ENCODE assay signal across 7 mouse cellular contexts in the genomic region with DNA sequence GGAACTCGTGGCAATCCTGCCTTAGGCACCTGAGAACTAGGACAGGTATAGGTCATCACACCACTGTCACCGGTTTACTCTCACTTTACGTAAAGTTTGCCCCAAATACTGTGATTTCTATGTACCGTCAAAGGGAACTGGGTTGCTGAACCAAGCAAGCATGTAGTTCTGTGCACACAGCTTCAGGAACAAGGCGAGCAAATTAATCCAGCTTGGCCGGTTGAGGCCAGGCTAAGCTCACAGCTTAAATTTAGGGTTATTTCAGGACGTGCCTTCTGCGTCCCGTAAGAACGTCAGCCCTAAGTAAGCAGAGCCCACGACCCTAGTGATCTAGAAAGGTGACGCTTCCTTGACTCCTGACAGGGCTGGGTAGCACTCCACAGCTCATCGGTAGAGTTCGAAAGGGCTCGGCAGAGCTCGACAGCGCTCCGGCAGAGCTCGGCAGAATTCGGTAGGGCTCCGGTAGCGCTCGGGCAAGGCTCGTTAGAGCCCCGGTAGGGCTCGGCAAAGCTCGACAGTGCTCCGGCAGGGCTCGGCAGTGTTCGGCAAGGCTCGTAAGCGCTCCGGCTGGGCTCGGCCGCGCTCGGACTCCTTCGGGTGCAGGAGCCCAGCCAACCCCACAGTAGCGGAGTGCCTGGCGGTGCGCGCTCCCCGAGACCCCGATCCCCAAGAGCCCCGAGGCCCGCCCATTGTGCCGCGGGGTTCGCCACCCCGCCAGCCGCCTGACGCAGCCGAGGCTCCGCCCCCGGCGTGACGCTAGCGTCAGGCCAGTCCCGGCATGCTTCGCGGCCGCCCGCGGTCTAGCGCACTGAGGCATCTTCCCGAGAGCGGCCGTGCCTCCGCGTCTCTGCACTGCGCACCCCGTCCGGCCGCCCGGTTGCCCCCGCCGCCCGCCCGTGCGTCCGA. TPM values are rescaled to one million over a fixed set of nuclear protein-coding genes. Genes with fewer than 3 reads are reported as not detected.
DNase-seq lines count a peak whose midpoint lies in the region; ATAC-seq lines count a peak whose summit lies in the region.

A gene (plus strand): TSS at position 770 of the 906 bp plus-strand sequence.

- H3K27ac ChIP-seq in embryonic facial prominence, embryonic 11.5 days (replicated peaks; ENCODE audit: low read depth, low read length): peak within 1 kb of the TSS; percentile 73
- H3K27ac ChIP-seq in limb, embryonic 10.5 days: peak within 1 kb of the TSS; percentile 98
- H3K27ac ChIP-seq in midbrain, embryonic 13.5 days: peak within 1 kb of the TSS; percentile 93

- peak within 1 kb of the TSS; percentile 92 for H3K4me2 ChIP-seq in embryonic facial prominence, embryonic 11.5 days (ENCODE audit: low read depth, low read length)
- H3K4me2 ChIP-seq in midbrain, embryonic 13.5 days (replicated peaks): peak within 1 kb of the TSS; percentile 72

- no peaks in the 10 kb centered on the region for H3K4me1 ChIP-seq in embryonic facial prominence, embryonic 11.5 days (ENCODE audit: control insufficient read depth, insufficient read depth, low read length)
- H3K4me1 ChIP-seq in limb, embryonic 10.5 days: peaks cover 55% of the 10 kb centered on the region
- H3K4me1 ChIP-seq in midbrain, embryonic 13.5 days (replicated peaks): peaks cover 45% of the 10 kb centered on the region

- WGBS in embryonic facial prominence, embryonic 11.5 days: under 1% methylated on average over 77 of the region's 81 CpGs
- WGBS in limb, embryonic 10.5 days: under 1% methylated on average over 81 of the region's 81 CpGs
- under 1% methylated on average over 71 of the region's 81 CpGs for WGBS in midbrain, embryonic 13.5 days

- H3K9ac ChIP-seq in embryonic facial prominence, embryonic 11.5 days (replicated peaks; ENCODE audit: low read length): peak within 1 kb of the TSS; percentile 87
- peak within 1 kb of the TSS; percentile 91 for H3K9ac ChIP-seq in midbrain, embryonic 13.5 days (replicated peaks)

- no peaks in the 10 kb centered on the region for H3K27me3 ChIP-seq in embryonic facial prominence, embryonic 11.5 days (ENCODE audit: control insufficient read depth, insufficient read depth, low read length)
- no peaks in the 10 kb centered on the region for H3K27me3 ChIP-seq in limb, embryonic 10.5 days (ENCODE audit: low read depth, poor library complexity, severe bottlenecking)
- H3K27me3 ChIP-seq in midbrain, embryonic 13.5 days: no peaks in the 10 kb centered on the region

- peak; percentile 93 for ATAC-seq in embryonic facial prominence, embryonic 11.5 days (replicated peaks; ENCODE audit: insufficient number of reproducible peaks, low FRiP score, low TSS enrichment, low read depth)
- peak; percentile 87 for ATAC-seq in granulocyte monocyte progenitor cell, adult 5-6 weeks (replicated peaks; ENCODE audit: poor library complexity, severe bottlenecking)
- peak; percentile 98 for ATAC-seq in midbrain, embryonic 13.5 days

- peak within 1 kb of the TSS; percentile 82 for H3K4me3 ChIP-seq in embryonic facial prominence, embryonic 11.5 days (ENCODE audit: low read depth, low read length)
- H3K4me3 ChIP-seq in limb, embryonic 10.5 days: peak within 1 kb of the TSS; percentile 86
- H3K4me3 ChIP-seq in midbrain, embryonic 13.5 days (replicated peaks): peak within 1 kb of the TSS; percentile 67

- H3K36me3 ChIP-seq in embryonic facial prominence, embryonic 11.5 days (replicated peaks; ENCODE audit: control insufficient read depth, insufficient read depth, low read depth, low read length): no peaks in the 10 kb centered on the region
- peaks cover 9% of the 10 kb centered on the region for H3K36me3 ChIP-seq in limb, embryonic 10.5 days
- H3K36me3 ChIP-seq in midbrain, embryonic 13.5 days: 0 out of 2 replicates have a peak, but pooled peaks cover 4% of the 10 kb centered on the region

- H3K9me3 ChIP-seq in embryonic facial prominence, embryonic 11.5 days (replicated peaks; ENCODE audit: control insufficient read depth, low read length): no peaks in the 10 kb centered on the region
- no peaks in the 10 kb centered on the region for H3K9me3 ChIP-seq in limb, embryonic 10.5 days (replicated peaks)
- no peaks in the 10 kb centered on the region for H3K9me3 ChIP-seq in midbrain, embryonic 13.5 days

- peak; percentile 97 for DNase-seq in adrenal gland, postnatal 14 days
- peak; percentile 94 for DNase-seq in embryonic facial prominence, embryonic 11.5 days (ENCODE audit: low spot score)
- DNase-seq in kidney, adult 11 months: peak; percentile 97
- DNase-seq in limb, embryonic 10.5 days (ENCODE audit: low spot score): peak; percentile 92
- peak; percentile 95 for DNase-seq in spleen, adult 12 weeks (ENCODE audit: low spot score)

RNA-seq across cellular contexts. Expression of the gene that starts here (rescaled TPM):
- total RNA-seq in adrenal gland, postnatal 14 days (2021): 93.9 and 105 TPM in 2 replicates
- 26.7 and 27.3 TPM in 2 replicates for polyA plus RNA-seq in embryonic facial prominence, embryonic 11.5 days (2014; fragmentation: Nextera tagmentation; extraction: Ambion mirVana)
- 38.0 and 47.4 TPM in 2 replicates for total RNA-seq in granulocyte monocyte progenitor cell, adult 5-6 weeks (2014; fragmentation: Nextera tagmentation)
- 54.0 and 54.3 TPM in 2 replicates for total RNA-seq in granulocyte monocyte progenitor cell, adult 5-6 weeks (2017)
- polyA plus RNA-seq in limb, embryonic 10.5 days (2016; fragmentation: Nextera tagmentation; extraction: Ambion mirVana): 20.9 and 21.2 TPM in 2 replicates
- 32.8 and 34.2 TPM in 2 replicates for polyA plus RNA-seq in midbrain, embryonic 13.5 days (2015; fragmentation: Nextera tagmentation; extraction: Ambion mirVana)

Comparison
In these comparisons a context has a peak if more than half of its experiments do, and no peak if none do; other contexts are left out.
1. Peak in every context shown above with its lines: DNase-seq, ATAC-seq, H3K4me3 ChIP-seq and H3K27ac ChIP-seq.